Mouse (Mus musculus): ENCODE data around the gene Stk11. TPM values are rescaled to one million over a fixed set of nuclear protein-coding genes. Genes with fewer than 3 reads are reported as not detected.

The Stk11 gene
- polyA plus RNA-seq, 1 experiment = 70.3 TPM

- no peak overlapping the region for H3K27ac ChIP-seq (ENCODE audit: insufficient read depth, low read length)
- no peaks in the 10 kb centered on the region for H3K27me3 ChIP-seq (ENCODE audit: control insufficient read depth, insufficient read depth, low read length, poor library complexity, severe bottlenecking)
- no peaks in the 10 kb centered on the region for H3K36me3 ChIP-seq (ENCODE audit: control insufficient read depth, insufficient read depth, low read length, poor library complexity, severe bottlenecking)
- no peak overlapping the region for H3K4me3 ChIP-seq (ENCODE audit: low read depth, low read length)
- H3K9me3 ChIP-seq (replicated peaks; ENCODE audit: control insufficient read depth, insufficient read depth, low read length, poor library complexity, severe bottlenecking) = no peaks in the 10 kb centered on the region
- H3K4me1 ChIP-seq (ENCODE audit: control insufficient read depth, insufficient read depth, low read length) = peaks cover 6% of the 10 kb centered on the region
- H3K9ac ChIP-seq (ENCODE audit: low read depth, poor library complexity, severe bottlenecking) = no peak overlapping the region
- no peak for TF ChIP-seq EP300 (IDR thresholded peaks at IDR 0.05; ENCODE audit: insufficient read depth, low read depth, low read length)
- no peak for TF ChIP-seq CTCF (IDR thresholded peaks at IDR 0.05; ENCODE audit: low read depth, low read length)
- no peak for TF ChIP-seq POLR2A (IDR thresholded peaks at IDR 0.05; ENCODE audit: insufficient read depth, low read length)
Measured at GRCm38 (mm10) chr10:80097275-80097674, 18.3 kb upstream of the Stk11 start.

DNA sequence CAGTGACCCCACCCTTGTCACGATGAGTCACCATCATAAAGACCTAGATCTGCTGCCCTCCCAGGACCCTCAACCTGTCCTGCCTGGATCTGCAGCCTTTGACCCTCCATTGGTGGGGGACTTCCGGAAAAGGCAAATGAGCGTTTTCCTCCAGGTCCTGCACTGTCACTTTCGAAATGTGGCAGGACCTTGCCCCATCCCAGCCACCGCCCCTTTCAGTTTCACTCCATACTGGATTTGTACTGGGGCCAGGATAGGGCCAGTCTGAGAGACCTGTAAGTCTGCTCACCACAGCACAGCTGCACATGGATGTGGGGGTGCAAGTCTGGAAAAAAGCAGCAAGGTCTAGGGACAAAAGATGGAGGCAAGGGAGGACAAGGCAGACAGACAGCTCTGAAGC, 17.0 kb upstream of the Stk11 start:
- Histone ChIP-seq H3K36me3 (ENCODE audit: control insufficient read depth, insufficient read depth, low read length, poor library complexity, severe bottlenecking) (no peaks in the 10 kb centered on the region), H3K27ac (ENCODE audit: insufficient read depth, low read length) (no peak overlapping the region), H3K4me1 (ENCODE audit: control insufficient read depth, insufficient read depth, low read length) (peaks cover 8% of the 10 kb centered on the region), H3K4me3 (ENCODE audit: low read depth, low read length) (no peak overlapping the region), H3K9ac (ENCODE audit: low read depth, poor library complexity, severe bottlenecking) (no peak overlapping the region), H3K27me3 (ENCODE audit: control insufficient read depth, insufficient read depth, low read length, poor library complexity, severe bottlenecking) (no peaks in the 10 kb centered on the region), H3K9me3 (replicated peaks; ENCODE audit: control insufficient read depth, insufficient read depth, low read length, poor library complexity, severe bottlenecking) (no peaks in the 10 kb centered on the region)
- no peak for TF ChIP-seq EP300 (IDR thresholded peaks at IDR 0.05; ENCODE audit: insufficient read depth, low read depth, low read length)
- TF ChIP-seq CTCF (IDR thresholded peaks at IDR 0.05; ENCODE audit: low read depth, low read length) = no peak
- no peak for TF ChIP-seq POLR2A (IDR thresholded peaks at IDR 0.05; ENCODE audit: insufficient read depth, low read length)

DNA sequence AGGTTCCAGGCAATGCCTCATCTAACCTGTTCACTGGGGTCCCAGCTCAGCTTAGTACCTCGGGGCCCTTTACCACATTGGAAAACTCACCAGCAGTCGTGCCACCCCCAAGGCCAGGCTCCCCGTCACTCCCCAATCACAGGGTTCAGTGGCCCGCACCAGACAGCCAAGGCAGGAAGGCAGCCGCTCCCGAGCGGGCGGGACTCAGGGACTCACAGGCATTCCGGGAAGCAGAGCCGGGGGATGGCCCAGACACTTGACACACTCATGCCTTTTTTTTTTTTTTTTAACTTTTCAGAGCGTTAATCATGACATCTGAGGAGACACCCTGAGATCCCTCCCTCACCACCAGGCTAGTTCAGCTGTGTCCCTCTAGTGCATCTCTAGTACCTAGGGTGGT, 14.6 kb upstream of the Stk11 start:
- Histone ChIP-seq H3K27me3 (ENCODE audit: control insufficient read depth, insufficient read depth, low read length, poor library complexity, severe bottlenecking) (no peaks in the 10 kb centered on the region), H3K9me3 (replicated peaks; ENCODE audit: control insufficient read depth, insufficient read depth, low read length, poor library complexity, severe bottlenecking) (no peaks in the 10 kb centered on the region), H3K27ac (ENCODE audit: insufficient read depth, low read length) (no peak overlapping the region), H3K4me3 (ENCODE audit: low read depth, low read length) (0 out of 2 replicates have a peak overlapping the region, but pooled peaks have one; percentile 2), H3K9ac (ENCODE audit: low read depth, poor library complexity, severe bottlenecking) (no peak overlapping the region; the same call in 1 of the 2 replicates), H3K36me3 (ENCODE audit: control insufficient read depth, insufficient read depth, low read length, poor library complexity, severe bottlenecking) (no peaks in the 10 kb centered on the region), H3K4me1 (ENCODE audit: control insufficient read depth, insufficient read depth, low read length) (peaks cover 10% of the 10 kb centered on the region)
- TF ChIP-seq POLR2A (IDR thresholded peaks at IDR 0.05; ENCODE audit: insufficient read depth, low read length) (no peak), CTCF (IDR thresholded peaks at IDR 0.05; ENCODE audit: low read depth, low read length) (no peak), EP300 (IDR thresholded peaks at IDR 0.05; ENCODE audit: insufficient read depth, low read depth, low read length) (no peak)

- Histone ChIP-seq H3K27me3 (ENCODE audit: control insufficient read depth, insufficient read depth, low read length, poor library complexity, severe bottlenecking) (no peaks in the 10 kb centered on the region), H3K9me3 (replicated peaks; ENCODE audit: control insufficient read depth, insufficient read depth, low read length, poor library complexity, severe bottlenecking) (no peaks in the 10 kb centered on the region), H3K27ac (ENCODE audit: insufficient read depth, low read length) (no peak overlapping the region), H3K4me1 (ENCODE audit: control insufficient read depth, insufficient read depth, low read length) (peaks cover 13% of the 10 kb centered on the region), H3K9ac (ENCODE audit: low read depth, poor library complexity, severe bottlenecking) (peak overlapping the region; percentile 82), H3K36me3 (ENCODE audit: control insufficient read depth, insufficient read depth, low read length, poor library complexity, severe bottlenecking) (no peaks in the 10 kb centered on the region), H3K4me3 (ENCODE audit: low read depth, low read length) (peak overlapping the region; percentile 91)
- TF ChIP-seq POLR2A (IDR thresholded peaks at IDR 0.05; ENCODE audit: insufficient read depth, low read length) (no peak), EP300 (IDR thresholded peaks at IDR 0.05; ENCODE audit: insufficient read depth, low read depth, low read length) (0 out of 2 replicates have a peak, but pooled peaks have one; percentile 20), CTCF (IDR thresholded peaks at IDR 0.05; ENCODE audit: low read depth, low read length) (no peak)
Measured at GRCm38 (mm10) chr10:80102216-80102915, 13.2 kb upstream of the Stk11 start.

DNA sequence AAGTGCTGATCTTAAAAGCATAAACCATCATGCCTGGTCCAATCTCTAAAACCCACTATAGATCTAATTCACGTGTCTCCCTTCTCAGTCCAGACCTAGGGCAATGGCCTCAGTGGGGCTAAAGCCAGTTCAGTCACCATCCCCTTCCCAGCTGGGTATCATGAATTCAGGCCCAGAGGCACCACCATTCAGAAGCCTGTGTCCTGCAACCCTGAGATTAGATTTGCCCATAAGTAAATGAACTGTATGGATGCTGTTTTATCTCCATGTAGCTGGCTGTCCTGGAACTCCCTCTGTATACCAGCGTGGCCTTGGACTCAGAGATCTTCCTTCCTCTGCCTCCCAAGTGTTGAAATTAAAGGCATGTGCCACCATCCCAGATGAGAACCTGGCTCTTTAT, 12.6 kb upstream of the Stk11 start:
- TF ChIP-seq CTCF (IDR thresholded peaks at IDR 0.05; ENCODE audit: low read depth, low read length) = no peak
- TF ChIP-seq EP300 (IDR thresholded peaks at IDR 0.05; ENCODE audit: insufficient read depth, low read depth, low read length) = no peak
- TF ChIP-seq POLR2A (IDR thresholded peaks at IDR 0.05; ENCODE audit: insufficient read depth, low read length) = no peak
- Histone ChIP-seq H3K9ac (ENCODE audit: low read depth, poor library complexity, severe bottlenecking) (peak overlapping the region; percentile 82; the same call in 1 of the 2 replicates), H3K27me3 (ENCODE audit: control insufficient read depth, insufficient read depth, low read length, poor library complexity, severe bottlenecking) (no peaks in the 10 kb centered on the region), H3K36me3 (ENCODE audit: control insufficient read depth, insufficient read depth, low read length, poor library complexity, severe bottlenecking) (no peaks in the 10 kb centered on the region), H3K4me1 (ENCODE audit: control insufficient read depth, insufficient read depth, low read length) (peaks cover 12% of the 10 kb centered on the region), H3K9me3 (replicated peaks; ENCODE audit: control insufficient read depth, insufficient read depth, low read length, poor library complexity, severe bottlenecking) (no peaks in the 10 kb centered on the region), H3K27ac (ENCODE audit: insufficient read depth, low read length) (no peak overlapping the region), H3K4me3 (ENCODE audit: low read depth, low read length) (no peak overlapping the region)

GRCm38 (mm10) chr10:80104181-80104580, 11.4 kb upstream of the Stk11 start:
- H3K4me1 ChIP-seq (ENCODE audit: control insufficient read depth, insufficient read depth, low read length) = peaks cover 7% of the 10 kb centered on the region
- no peaks in the 10 kb centered on the region for H3K27me3 ChIP-seq (ENCODE audit: control insufficient read depth, insufficient read depth, low read length, poor library complexity, severe bottlenecking)
- TF ChIP-seq POLR2A (IDR thresholded peaks at IDR 0.05; ENCODE audit: insufficient read depth, low read length) = no peak
- TF ChIP-seq EP300 (IDR thresholded peaks at IDR 0.05; ENCODE audit: insufficient read depth, low read depth, low read length) = no peak
- no peak for TF ChIP-seq CTCF (IDR thresholded peaks at IDR 0.05; ENCODE audit: low read depth, low read length)
- H3K9ac ChIP-seq (ENCODE audit: low read depth, poor library complexity, severe bottlenecking) = no peak overlapping the region
- H3K4me3 ChIP-seq (ENCODE audit: low read depth, low read length) = no peak overlapping the region
- H3K9me3 ChIP-seq (replicated peaks; ENCODE audit: control insufficient read depth, insufficient read depth, low read length, poor library complexity, severe bottlenecking) = no peaks in the 10 kb centered on the region
- no peak overlapping the region for H3K27ac ChIP-seq (ENCODE audit: insufficient read depth, low read length)
- no peaks in the 10 kb centered on the region for H3K36me3 ChIP-seq (ENCODE audit: control insufficient read depth, insufficient read depth, low read length, poor library complexity, severe bottlenecking)
